Mouse (Mus musculus): Measurements from ENCODE around the gene Sh3rf3. TPM values are rescaled to one million over a fixed set of nuclear protein-coding genes. Genes with fewer than 3 reads are reported as not detected.
"Not testable (repeated sequence)": the region's sequence is repeated elsewhere in the genome, so short reads cannot be mapped to it uniquely, and the experiment has no call there.

Sh3rf3 gene
- polyA plus RNA-seq, 1 experiment from 2014 or later: 0.45 TPM

GRCm38 (mm10) chr10:59085604-59086003, 272.4 kb downstream of the Sh3rf3 start:
- no peak for DNase-seq (ENCODE audit: low spot score)
- no peaks in the 10 kb centered on the region for H3K27me3 ChIP-seq (ENCODE audit: control insufficient read depth, insufficient read depth, low read length)
- no peaks in the 10 kb centered on the region for H3K36me3 ChIP-seq (ENCODE audit: control insufficient read depth, insufficient read depth, low read length)
- H3K9me3 ChIP-seq (ENCODE audit: control insufficient read depth, low read length): no peaks in the 10 kb centered on the region
- H3K4me1 ChIP-seq (replicated peaks; ENCODE audit: control insufficient read depth, insufficient read depth): no peaks in the 10 kb centered on the region
- TF ChIP-seq EP300 (optimal IDR thresholded peaks at IDR 0.05) (no peak), CTCF (IDR thresholded peaks at IDR 0.05; ENCODE audit: low read depth) (no peak)
- ATAC-seq (ENCODE audit: low FRiP score, low TSS enrichment): no peak
- H3K27ac ChIP-seq (replicated peaks): no peak overlapping the region
- no peak overlapping the region for H3K4me3 ChIP-seq (ENCODE audit: low read depth, low read length)
- no peak overlapping the region for H3K4me2 ChIP-seq (replicated peaks; ENCODE audit: low read depth)
- H3K9ac ChIP-seq (ENCODE audit: low read length): no peak overlapping the region
- 87% methylated on average over 5 of the region's 5 CpGs for WGBS

- no peak overlapping the region for H3K4me2 ChIP-seq (replicated peaks; ENCODE audit: low read depth)
- no peak overlapping the region for H3K27ac ChIP-seq (replicated peaks)
- ATAC-seq (ENCODE audit: low FRiP score, low TSS enrichment): no peak
- H3K4me3 ChIP-seq (ENCODE audit: low read depth, low read length): no peak overlapping the region
- no peaks in the 10 kb centered on the region for H3K9me3 ChIP-seq (ENCODE audit: control insufficient read depth, low read length)
- WGBS: 87% methylated on average over 5 of the region's 5 CpGs
- no peak overlapping the region for H3K9ac ChIP-seq (ENCODE audit: low read length)
- TF ChIP-seq EP300 (optimal IDR thresholded peaks at IDR 0.05) (no peak), CTCF (IDR thresholded peaks at IDR 0.05; ENCODE audit: low read depth) (no peak)
- no peaks in the 10 kb centered on the region for H3K36me3 ChIP-seq (ENCODE audit: control insufficient read depth, insufficient read depth, low read length)
- no peaks in the 10 kb centered on the region for H3K27me3 ChIP-seq (ENCODE audit: control insufficient read depth, insufficient read depth, low read length)
- DNase-seq (ENCODE audit: low spot score): no peak
- H3K4me1 ChIP-seq (replicated peaks; ENCODE audit: control insufficient read depth, insufficient read depth): no peaks in the 10 kb centered on the region
Observed at GRCm38 (mm10) chr10:59086578-59086977, 273.4 kb downstream of the Sh3rf3 start.

- Histone ChIP-seq H3K36me3 (ENCODE audit: control insufficient read depth, insufficient read depth, low read length) (no peaks in the 10 kb centered on the region), H3K4me1 (replicated peaks; ENCODE audit: control insufficient read depth, insufficient read depth) (no peaks in the 10 kb centered on the region), H3K27me3 (ENCODE audit: control insufficient read depth, insufficient read depth, low read length) (no peaks in the 10 kb centered on the region), H3K9me3 (ENCODE audit: control insufficient read depth, low read length) (no peaks in the 10 kb centered on the region), H3K9ac (ENCODE audit: low read length) (no peak overlapping the region), H3K4me3 (ENCODE audit: low read depth, low read length) (no peak overlapping the region), H3K4me2 (replicated peaks; ENCODE audit: low read depth) (no peak overlapping the region), H3K27ac (replicated peaks) (no peak overlapping the region)
- ATAC-seq (ENCODE audit: low FRiP score, low TSS enrichment) (no peak), DNase-seq (ENCODE audit: low spot score) (no peak)
- 63% methylated on average over 14 of the region's 14 CpGs for WGBS
- no peak for TF ChIP-seq EP300 (optimal IDR thresholded peaks at IDR 0.05)
Observed at GRCm38 (mm10) chr10:59089861-59090621, 276.9 kb downstream of the Sh3rf3 start.

GRCm38 (mm10) chr10:59090622-59090971, 277.4 kb downstream of the Sh3rf3 start:
- Histone ChIP-seq H3K9ac (ENCODE audit: low read length) (no peak overlapping the region), H3K27me3 (ENCODE audit: control insufficient read depth, insufficient read depth, low read length) (no peaks in the 10 kb centered on the region), H3K4me2 (replicated peaks; ENCODE audit: low read depth) (no peak overlapping the region), H3K9me3 (ENCODE audit: control insufficient read depth, low read length) (no peaks in the 10 kb centered on the region), H3K27ac (replicated peaks) (no peak overlapping the region), H3K36me3 (ENCODE audit: control insufficient read depth, insufficient read depth, low read length) (no peaks in the 10 kb centered on the region), H3K4me1 (replicated peaks; ENCODE audit: control insufficient read depth, insufficient read depth) (no peaks in the 10 kb centered on the region), H3K4me3 (ENCODE audit: low read depth, low read length) (no peak overlapping the region)
- 67% methylated on average over 7 of the region's 7 CpGs for WGBS
- TF ChIP-seq EP300 (optimal IDR thresholded peaks at IDR 0.05): no peak
- no peak for TF ChIP-seq CTCF (IDR thresholded peaks at IDR 0.05; ENCODE audit: low read depth)
- no peak for ATAC-seq (ENCODE audit: low FRiP score, low TSS enrichment)
- DNase-seq (ENCODE audit: low spot score): no peak

- H3K27ac ChIP-seq (replicated peaks): no peak overlapping the region
- ATAC-seq (ENCODE audit: low FRiP score, low TSS enrichment) (no peak), DNase-seq (ENCODE audit: low spot score) (no peak)
- H3K4me3 ChIP-seq (ENCODE audit: low read depth, low read length): no peak overlapping the region
- H3K9ac ChIP-seq (ENCODE audit: low read length): no peak overlapping the region
- no peaks in the 10 kb centered on the region for H3K4me1 ChIP-seq (replicated peaks; ENCODE audit: control insufficient read depth, insufficient read depth)
- no peaks in the 10 kb centered on the region for H3K27me3 ChIP-seq (ENCODE audit: control insufficient read depth, insufficient read depth, low read length)
- H3K9me3 ChIP-seq (ENCODE audit: control insufficient read depth, low read length): no peaks in the 10 kb centered on the region
- WGBS: 93% methylated on average over 8 of the region's 8 CpGs
- H3K36me3 ChIP-seq (ENCODE audit: control insufficient read depth, insufficient read depth, low read length): no peaks in the 10 kb centered on the region
- TF ChIP-seq CTCF (IDR thresholded peaks at IDR 0.05; ENCODE audit: low read depth): no peak
- no peak for TF ChIP-seq EP300 (optimal IDR thresholded peaks at IDR 0.05)
- H3K4me2 ChIP-seq (replicated peaks; ENCODE audit: low read depth): no peak overlapping the region
Observed at GRCm38 (mm10) chr10:59091556-59091955, 278.4 kb downstream of the Sh3rf3 start.

- no peaks in the 10 kb centered on the region for H3K36me3 ChIP-seq (ENCODE audit: control insufficient read depth, insufficient read depth, low read length)
- no peak overlapping the region for H3K4me3 ChIP-seq (ENCODE audit: low read depth, low read length)
- no peak overlapping the region for H3K4me2 ChIP-seq (replicated peaks; ENCODE audit: low read depth)
- H3K27ac ChIP-seq (replicated peaks): no peak overlapping the region
- no peak for ATAC-seq (ENCODE audit: low FRiP score, low TSS enrichment)
- no peaks in the 10 kb centered on the region for H3K27me3 ChIP-seq (ENCODE audit: control insufficient read depth, insufficient read depth, low read length)
- H3K4me1 ChIP-seq (replicated peaks; ENCODE audit: control insufficient read depth, insufficient read depth): no peaks in the 10 kb centered on the region
- no peak for DNase-seq (ENCODE audit: low spot score)
- no peaks in the 10 kb centered on the region for H3K9me3 ChIP-seq (ENCODE audit: control insufficient read depth, low read length)
- no peak overlapping the region for H3K9ac ChIP-seq (ENCODE audit: low read length)
- WGBS: 84% methylated on average over 7 of the region's 7 CpGs
- no peak for TF ChIP-seq EP300 (optimal IDR thresholded peaks at IDR 0.05)
- no peak for TF ChIP-seq CTCF (IDR thresholded peaks at IDR 0.05; ENCODE audit: low read depth)
Observed at GRCm38 (mm10) chr10:59091988-59092387, 278.8 kb downstream of the Sh3rf3 start.

- H3K4me3 ChIP-seq (ENCODE audit: low read depth, low read length); H3K9ac ChIP-seq (ENCODE audit: low read length); H3K9me3 ChIP-seq (ENCODE audit: control insufficient read depth, low read length); H3K4me2 ChIP-seq (replicated peaks; ENCODE audit: low read depth); H3K4me1 ChIP-seq (replicated peaks; ENCODE audit: control insufficient read depth, insufficient read depth); DNase-seq (ENCODE audit: low spot score); H3K36me3 ChIP-seq (ENCODE audit: control insufficient read depth, insufficient read depth, low read length); ATAC-seq (ENCODE audit: low FRiP score, low TSS enrichment); H3K27me3 ChIP-seq (ENCODE audit: control insufficient read depth, insufficient read depth, low read length); H3K27ac ChIP-seq (replicated peaks): not testable (repeated sequence)
- WGBS: 92% methylated on average over 5 of the region's 5 CpGs
Observed at GRCm38 (mm10) chr10:59103076-59103475, 289.9 kb downstream of the Sh3rf3 start.
